Mouse (Mus musculus) heart, embryonic 14.5 days (tissue): ENCODE measurements around the gene Smyd1. TPM values are rescaled to one million over a fixed set of nuclear protein-coding genes. Genes with fewer than 3 reads are reported as not detected.
A peak's percentile ranks its signal among the peaks of the same experiment; 100 is the strongest.
"Not testable (repeated sequence)": the region's sequence is repeated elsewhere in the genome, so short reads cannot be mapped to it uniquely, and the experiment has no call there.

Experiments used
- ATAC-seq: fragments of 200-750 bp; cut with Nextera tagmentation; 2 replicates; pipeline ENCODE4 v1.8.0; 2017; ENCODE audit warnings: low read depth, moderate TSS enrichment; ENCODE audit not compliant: insufficient number of reproducible peaks, insufficient read depth, low FRiP score
- H3K27ac ChIP-seq, 2 experiments: fragments of 200-500 bp in 1 of 2; fragments of 300-500 bp in 1 of 2; sonication (generic) in 1 of 2; replicated peaks in 1 of 2; 2 replicates each; pipeline ENCODE4 v1.5.1; 2012 to 2014; ENCODE audit warnings: low read depth in 2 of 2, low read length in 2 of 2, control low read depth in 1 of 2, mild to moderate bottlenecking in 1 of 2, mixed read lengths in 1 of 2; ENCODE audit not compliant: control insufficient read depth in 1 of 2, insufficient read depth in 1 of 2
- H3K27me3 ChIP-seq: fragments of 300-500 bp; sonication (generic); 2 replicates; pipeline ENCODE4 v1.6.1; 2014; ENCODE audit warnings: mild to moderate bottlenecking, low read length, control low read depth; ENCODE audit not compliant: control insufficient read depth, insufficient read depth
- H3K36me3 ChIP-seq: fragments of 300-500 bp; sonication (generic); 2 replicates; pipeline ENCODE4 v1.6.1; 2014; ENCODE audit warnings: mild to moderate bottlenecking, control low read depth, low read length, mixed read lengths; ENCODE audit not compliant: control insufficient read depth, insufficient read depth
- H3K4me1 ChIP-seq, 2 experiments: fragments of 200-500 bp in 1 of 2; fragments of 300-500 bp in 1 of 2; sonication (generic) in 1 of 2; 2 replicates each; pipeline ENCODE4 v1.6.1; 2012 to 2014; ENCODE audit warnings: low read length in 2 of 2, control low read depth in 1 of 2, mixed read lengths in 1 of 2; ENCODE audit not compliant: control insufficient read depth in 2 of 2, insufficient read depth in 2 of 2
- H3K4me2 ChIP-seq: fragments of 300-500 bp; sonication (generic); 2 replicates; pipeline ENCODE4 v1.6.1; 2014; ENCODE audit warnings: mild to moderate bottlenecking, low read length
- H3K4me3 ChIP-seq, 2 experiments: fragments of 200-500 bp in 1 of 2; fragments of 300-500 bp in 1 of 2; sonication (generic) in 1 of 2; 2 replicates each; pipeline ENCODE4 v1.5.1; 2012 to 2014; ENCODE audit warnings: low read length in 2 of 2, mild to moderate bottlenecking in 2 of 2, control low read depth in 1 of 2, low read depth in 1 of 2, moderate library complexity in 1 of 2; ENCODE audit not compliant: control insufficient read depth in 1 of 2, insufficient read depth in 1 of 2
- H3K9ac ChIP-seq: fragments of 300-500 bp; sonication (generic); 2 replicates; pipeline ENCODE4 v1.6.1; 2014; ENCODE audit warnings: mild to moderate bottlenecking, low read length
- H3K9me3 ChIP-seq: fragments of 300-500 bp; sonication (generic); 2 replicates; pipeline ENCODE4 v1.6.1; 2016; ENCODE audit warnings: low read length, control low read depth; ENCODE audit not compliant: control insufficient read depth
- WGBS: fragments of 180-500 bp; shearing (Covaris S2); extraction: QIAGEN DNeasy Blood & Tissue Kit; methylation state at CpG from one replicate; pipeline ENCODE4 v1.1.7; 2014; 5-methylcytosine and 5-hydroxymethylcytosine counted together
- polyA plus RNA-seq: library from polyadenylated mRNA; unstranded; fragments of >200 nt; fragmentation: Nextera tagmentation; extraction: Ambion mirVana; gene quantifications from 2 replicates; pipeline ENCODE4 v1.2.1, GENCODE M21; 2014

Gene Smyd1
- polyA plus RNA-seq, 1 experiment from 2014 or later, result 147 TPM

- H3K27ac ChIP-seq, result no peak overlapping the region
- H3K36me3 ChIP-seq, result no peaks in the 10 kb centered on the region
- no peak overlapping the region for H3K9ac ChIP-seq
- H3K4me3 ChIP-seq, result no peak overlapping the region
- H3K27me3 ChIP-seq, result no peaks in the 10 kb centered on the region
- H3K4me2 ChIP-seq, result no peak overlapping the region
- no peak for ATAC-seq
- no peaks in the 10 kb centered on the region for H3K9me3 ChIP-seq
- 90% methylated on average over 1 of the region's 1 CpGs for WGBS
- H3K4me1 ChIP-seq, result peaks cover 9 to 25% of the 10 kb centered on the region in 2 experiments
These were observed 47.4 kb downstream of the Smyd1 start for GRCm38 (mm10) chr6:71274621-71275020.

GRCm38 (mm10) chr6:71273715-71274114, 48.3 kb downstream of the Smyd1 start:
- ATAC-seq, result no peak
- H3K36me3 ChIP-seq, result no peaks in the 10 kb centered on the region

GRCm38 (mm10) chr6:71272316-71272741, 49.7 kb downstream of the Smyd1 start:
- no peaks in the 10 kb centered on the region for H3K36me3 ChIP-seq
- no peaks in the 10 kb centered on the region for H3K27me3 ChIP-seq
- 2% methylated on average over 11 of the region's 11 CpGs for WGBS
- peak overlapping the region; percentile 97 for H3K9ac ChIP-seq
- H3K4me3 ChIP-seq, result peak overlapping the region; percentile 75 to 86
- no peaks in the 10 kb centered on the region for H3K9me3 ChIP-seq
- peak overlapping the region; percentile 93 to 96 for H3K27ac ChIP-seq
- peaks cover 11 to 27% of the 10 kb centered on the region in 2 experiments for H3K4me1 ChIP-seq
- no peak for ATAC-seq
- peak overlapping the region; percentile 73 for H3K4me2 ChIP-seq

More at GRCm38 (mm10) chr6:71273715-71274114, 48.3 kb downstream of the Smyd1 start:
- H3K27ac ChIP-seq, result no peak overlapping the region
- H3K4me3 ChIP-seq, result no peak overlapping the region
- H3K27me3 ChIP-seq, result no peaks in the 10 kb centered on the region
- peaks cover 11 to 27% of the 10 kb centered on the region in 2 experiments for H3K4me1 ChIP-seq
- WGBS, result 81% methylated on average over 1 of the region's 1 CpGs
- H3K4me2 ChIP-seq, result no peak overlapping the region
- no peaks in the 10 kb centered on the region for H3K9me3 ChIP-seq
- no peak overlapping the region for H3K9ac ChIP-seq

GRCm38 (mm10) chr6:71271389-71272315, 50.4 kb downstream of the Smyd1 start, which contains the start of gene Krcc1:
Krcc1 (plus strand) TSS chr6:71271677.
- H3K9me3 ChIP-seq, result no peaks in the 10 kb centered on the region
- no peaks in the 10 kb centered on the region for H3K27me3 ChIP-seq
- peaks cover 11 to 27% of the 10 kb centered on the region in 2 experiments for H3K4me1 ChIP-seq
- ATAC-seq, result peak; percentile 91
- peak within 1 kb of the TSS; percentile 93 to 96 for H3K27ac ChIP-seq
- H3K4me3 ChIP-seq, result peak within 1 kb of the TSS; percentile 75 to 86
- H3K9ac ChIP-seq, result peak within 1 kb of the TSS; percentile 97
- H3K4me2 ChIP-seq, result peak within 1 kb of the TSS; percentile 85
- under 1% methylated on average over 76 of the region's 84 CpGs for WGBS
- H3K36me3 ChIP-seq, result no peaks in the 10 kb centered on the region

GRCm38 (mm10) chr6:71271057-71271388, 51.0 kb downstream of the Smyd1 start:
- Histone ChIP-seq H3K4me1 (peaks cover 11 to 27% of the 10 kb centered on the region in 2 experiments), H3K9ac (peak overlapping the region; percentile 66), H3K27ac (peak overlapping the region; percentile 88 to 96), H3K4me3 (peak overlapping the region; percentile 34 to 75), H3K27me3 (no peaks in the 10 kb centered on the region), H3K4me2 (peak overlapping the region; percentile 85), H3K36me3 (no peaks in the 10 kb centered on the region), H3K9me3 (no peaks in the 10 kb centered on the region)
- under 1% methylated on average over 8 of the region's 8 CpGs for WGBS
- ATAC-seq, result peak; percentile 7; the same call in 1 of the 2 replicates

- Histone ChIP-seq H3K9me3 (no peaks in the 10 kb centered on the region), H3K27ac (peak overlapping the region; percentile 88 to 96), H3K27me3 (no peaks in the 10 kb centered on the region), H3K36me3 (no peaks in the 10 kb centered on the region), H3K4me1 (peaks cover 11 to 27% of the 10 kb centered on the region in 2 experiments), H3K9ac (peak overlapping the region; percentile 66), H3K4me3 (peak overlapping the region; percentile 34 to 75), H3K4me2 (peak overlapping the region; percentile 85)
- ATAC-seq, result peak; percentile 65
- WGBS, result 10% methylated on average over 13 of the region's 14 CpGs
These were observed 51.6 kb downstream of the Smyd1 start for GRCm38 (mm10) chr6:71270301-71271056.

GRCm38 (mm10) chr6:71269686-71270050, 52.4 kb downstream of the Smyd1 start:
- Histone ChIP-seq H3K27ac (peak overlapping the region; percentile 78 to 96), H3K4me1 (peaks cover 11 to 27% of the 10 kb centered on the region in 2 experiments), H3K4me2 (peak overlapping the region; percentile 85; the same call in 1 of the 2 replicates)
- H3K4me3 ChIP-seq, ATAC-seq, H3K9ac ChIP-seq, H3K36me3 ChIP-seq, H3K27me3 ChIP-seq, H3K9me3 ChIP-seq: not testable (repeated sequence)
- WGBS, result 87% methylated on average over 6 of the region's 6 CpGs
